Mouse (Mus musculus): ENCODE data around the gene Smyd4.

DNA sequence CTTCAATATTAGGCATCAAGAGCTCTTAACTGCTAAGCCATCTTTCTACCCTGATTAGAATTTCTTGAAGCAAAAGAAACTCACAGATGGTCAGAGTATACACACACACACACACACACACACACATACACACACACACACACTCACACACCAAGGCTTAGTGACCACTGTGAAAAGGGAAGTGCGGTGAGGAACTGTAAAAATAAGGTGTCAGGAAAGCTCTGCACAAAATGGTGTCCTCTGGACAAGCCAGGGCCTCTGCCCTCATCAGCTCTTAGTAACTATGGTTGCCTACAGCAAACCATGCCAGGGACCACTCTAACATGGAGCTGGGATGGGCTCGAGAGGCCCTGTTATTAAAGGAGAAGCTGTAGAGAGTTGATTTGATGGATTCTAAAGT, 23.8 kb upstream of the Smyd4 start:
- TF ChIP-seq POLR2A (IDR thresholded peaks at IDR 0.05; ENCODE audit: borderline replicate concordance, insufficient read depth, low read length) (no peak), CTCF (IDR thresholded peaks at IDR 0.05; ENCODE audit: borderline replicate concordance, insufficient read depth, low read depth, low read length) (no peak)
